Mouse (Mus musculus) layer of hippocampus, postnatal 36 days (tissue): ENCODE data around the gene 1700013F07Rik. TPM values are rescaled to one million over a fixed set of nuclear protein-coding genes. Genes with fewer than 3 reads are reported as not detected.
"Not testable (repeated sequence)": the region's sequence is repeated elsewhere in the genome, so short reads cannot be mapped to it uniquely, and the experiment has no call there.

Experiments used
- DNase-seq, 2 experiments: peaks; one replicate each; pipeline ENCODE4 v3.0.0; 2022
- total RNA-seq, 2 experiments: library from RNA; stranded (reverse); gene quantifications; 2 replicates each; pipeline ENCODE4 v1.2.3; 2021

Gene 1700013F07Rik
- total RNA-seq: 1 to 10 TPM; 2.4 to 2.9 TPM

GRCm38 (mm10) chr3:108533951-108534350 is at the start of gene 1700013F07Rik:
Gene 1700013F07Rik (plus strand): TSS chr3:108534150.
- DNase-seq: no peak

GRCm38 (mm10) chr3:108484749-108485148 is 49.2 kb upstream of the 1700013F07Rik start:
- DNase-seq: no peak

DNA sequence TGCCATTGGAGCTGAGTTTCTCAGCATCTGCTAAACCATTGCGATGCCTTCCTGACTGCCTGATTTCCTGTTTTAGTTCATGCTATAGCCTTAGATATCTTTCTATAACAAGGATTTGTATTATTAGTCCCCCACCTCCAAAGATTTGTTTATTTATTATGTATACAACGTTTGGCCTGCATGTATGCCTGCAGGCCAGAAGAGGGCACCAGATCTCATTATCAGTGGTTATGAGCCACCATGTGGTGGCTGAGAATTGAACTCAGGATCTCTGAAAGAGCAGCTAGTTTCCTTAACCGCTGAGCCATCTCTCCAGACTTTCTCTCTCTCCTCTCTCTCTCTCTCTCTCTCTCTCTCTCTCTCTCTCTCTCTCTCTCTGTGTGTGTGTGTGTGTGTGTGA is 44.0 kb upstream of the 1700013F07Rik start:
- DNase-seq: no peak

GRCm38 (mm10) chr3:108494861-108495474 is 39.0 kb upstream of the 1700013F07Rik start:
- DNase-seq: no peak

- DNase-seq: no peak
These were observed 38.5 kb upstream of the 1700013F07Rik start for GRCm38 (mm10) chr3:108495486-108495885.

- DNase-seq: no peak
These were observed 36.3 kb upstream of the 1700013F07Rik start for GRCm38 (mm10) chr3:108497602-108498001.

DNA sequence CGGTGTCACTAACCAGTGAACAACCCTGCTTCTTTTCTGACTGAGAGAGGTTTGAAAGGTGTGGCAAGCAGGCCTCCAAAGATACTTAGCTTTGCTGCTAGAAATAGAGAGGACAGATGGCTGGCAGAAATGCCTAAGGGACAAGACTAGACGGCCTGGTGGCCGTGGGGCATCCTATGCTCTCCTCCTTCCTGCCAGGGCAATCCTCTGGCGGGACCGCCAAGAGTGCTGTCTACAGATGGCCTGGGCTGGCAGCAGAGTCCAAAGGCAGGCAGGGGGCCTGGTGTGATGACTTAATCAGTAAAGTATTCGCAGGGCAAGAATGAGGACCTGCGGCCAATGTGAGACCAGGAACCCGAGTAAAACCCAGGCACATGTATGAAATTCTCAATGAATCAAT is 34.1 kb upstream of the 1700013F07Rik start:
- no peak for DNase-seq

- not testable (repeated sequence) for DNase-seq
These were observed 32.5 kb upstream of the 1700013F07Rik start for GRCm38 (mm10) chr3:108501411-108501810.

DNA sequence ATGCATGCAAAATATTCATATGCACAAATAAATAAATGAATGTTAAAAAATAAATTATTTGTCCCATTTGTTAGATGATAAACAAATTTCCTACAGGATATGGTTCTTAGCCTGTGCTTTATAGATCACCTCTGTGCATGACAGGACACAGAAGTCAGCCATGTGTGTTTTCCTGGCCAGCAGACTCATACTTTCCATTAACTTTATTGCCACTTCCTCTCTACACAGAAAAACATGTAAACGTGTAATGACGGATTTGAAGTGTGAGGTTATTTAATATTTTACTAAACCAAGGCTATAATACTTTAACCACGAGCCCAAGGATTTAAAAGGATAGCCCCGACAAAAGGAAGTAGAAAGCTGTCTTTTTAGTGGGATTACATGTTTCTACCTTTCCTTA is 30.0 kb upstream of the 1700013F07Rik start:
- DNase-seq: no peak

DNA sequence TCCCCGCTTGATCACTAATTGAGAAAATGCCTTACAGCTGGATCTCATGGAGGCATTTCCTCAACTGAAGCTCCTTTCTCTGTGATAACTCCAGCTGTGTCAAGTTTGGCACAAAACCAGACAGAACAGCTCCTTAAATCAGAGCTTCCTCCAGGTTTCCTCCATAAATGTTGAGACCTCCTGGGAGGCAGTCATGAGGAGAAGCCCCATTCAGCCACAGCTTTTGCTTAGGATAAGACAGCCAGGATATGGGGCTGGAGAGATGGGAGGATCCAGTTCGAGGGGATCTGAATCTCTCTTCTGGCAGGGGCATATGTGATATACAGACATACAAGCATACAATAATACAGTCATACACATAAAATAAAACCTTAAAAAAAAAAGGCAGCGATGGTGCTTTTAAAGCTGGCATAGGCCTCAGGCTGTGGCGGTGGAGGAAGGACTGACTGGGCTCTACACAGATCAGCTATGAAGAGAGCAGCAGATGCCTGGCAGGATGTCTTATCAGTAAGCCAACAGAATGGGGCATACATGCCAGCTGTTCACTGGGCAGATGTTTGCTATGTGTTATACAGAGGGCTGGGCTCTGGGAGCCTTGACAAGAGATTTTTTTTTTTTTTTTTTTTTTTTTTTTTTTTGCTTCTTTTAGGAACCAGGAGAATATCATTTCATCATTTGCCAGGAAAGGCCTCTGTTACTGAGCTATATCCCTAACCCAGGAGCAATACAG is 25.0 kb upstream of the 1700013F07Rik start:
- DNase-seq: no peak

- no peak for DNase-seq
These were observed 23.8 kb upstream of the 1700013F07Rik start for GRCm38 (mm10) chr3:108510156-108510555.

GRCm38 (mm10) chr3:108510716-108511483 is 23.1 kb upstream of the 1700013F07Rik start:
- peak; percentile 39 to 41 for DNase-seq

- no peak for DNase-seq
These were observed 20.5 kb upstream of the 1700013F07Rik start for GRCm38 (mm10) chr3:108513465-108513864.

GRCm38 (mm10) chr3:108518276-108518675 is 15.7 kb upstream of the 1700013F07Rik start:
- DNase-seq: no peak

DNA sequence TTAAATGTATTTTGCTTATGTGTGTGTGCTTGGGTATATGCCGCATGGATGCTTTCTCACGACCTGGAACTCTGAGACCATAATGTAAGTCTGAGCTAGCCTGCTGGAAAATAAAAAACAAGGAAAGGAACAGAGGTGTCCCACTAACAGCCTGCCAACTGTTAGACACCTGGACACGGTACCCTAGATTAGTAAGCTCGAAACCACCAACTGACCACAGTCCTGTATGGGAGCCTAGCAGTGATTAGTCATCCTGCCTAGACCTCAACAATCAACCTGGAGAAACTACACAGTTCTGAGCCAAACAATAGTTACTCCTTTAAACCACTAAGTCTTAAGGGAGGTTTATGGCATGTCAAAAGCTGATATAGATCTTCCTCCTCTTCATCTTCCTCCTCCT is 10.5 kb upstream of the 1700013F07Rik start:
- no peak for DNase-seq

DNA sequence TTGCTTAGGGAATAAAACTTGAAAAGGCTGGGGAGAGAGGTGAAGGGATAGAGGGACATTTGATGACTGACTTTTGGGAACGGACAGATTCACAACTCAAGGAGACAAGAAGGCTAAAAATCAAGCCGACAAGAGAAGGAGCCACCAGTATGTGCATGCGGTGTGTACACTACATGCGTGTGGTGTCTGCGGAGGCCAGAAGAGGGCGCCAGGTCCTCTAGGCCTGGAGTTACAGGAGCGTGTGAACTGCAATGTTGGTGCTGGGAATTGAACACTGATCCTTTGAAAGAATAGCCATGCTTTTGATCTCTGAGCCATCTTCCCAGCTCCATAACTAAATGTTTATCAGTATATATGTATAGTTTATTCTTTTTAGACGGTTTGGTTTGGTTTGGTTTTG is 5.5 kb upstream of the 1700013F07Rik start:
- DNase-seq: no peak

DNA sequence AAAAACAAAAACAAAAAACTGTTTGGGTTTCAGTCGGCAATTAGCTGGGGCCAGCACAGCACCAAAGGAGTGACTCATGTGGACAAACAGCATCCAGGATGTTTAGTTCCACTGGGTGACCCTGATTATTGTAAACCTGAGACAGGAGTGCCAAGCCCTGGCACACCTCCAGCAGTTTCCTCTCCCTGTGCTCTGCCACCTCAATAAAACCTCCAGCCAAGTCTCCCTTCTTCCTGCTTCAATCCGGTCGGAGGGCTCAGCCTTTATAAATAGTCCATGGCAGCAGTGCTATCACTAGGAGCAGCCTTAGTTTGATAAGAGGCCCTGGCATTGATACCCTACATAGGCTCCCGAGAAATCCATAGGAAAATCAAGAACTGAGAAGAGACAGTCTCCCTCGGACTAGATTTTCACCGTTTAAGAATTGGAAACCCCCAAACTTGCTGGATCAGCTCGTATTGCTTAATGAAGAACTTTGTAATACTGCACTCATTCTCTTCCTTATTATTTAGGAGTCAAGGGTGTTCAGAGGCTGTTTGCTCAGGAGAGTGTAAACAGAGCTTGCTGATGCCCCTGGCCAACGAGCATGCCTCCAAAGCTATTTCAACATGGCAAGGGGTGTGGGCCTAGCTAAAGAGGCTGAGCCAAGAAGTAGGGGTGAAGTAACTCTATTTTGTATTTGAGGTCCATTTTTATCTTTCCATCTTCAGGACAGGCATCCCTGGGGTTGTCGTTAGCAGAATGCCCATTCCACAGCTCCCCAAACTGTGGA is 650 bp upstream of the 1700013F07Rik start:
- no peak for DNase-seq

GRCm38 (mm10) chr3:108535896-108536516 is 2.1 kb downstream of the 1700013F07Rik start:
- DNase-seq: no peak

GRCm38 (mm10) chr3:108536517-108537260 is 2.7 kb downstream of the 1700013F07Rik start, which contains the start of gene 5330417C22Rik:
Gene 5330417C22Rik (minus strand): TSS chr3:108536536.
- peak; percentile 83 to 87 for DNase-seq

- DNase-seq: peak; percentile 83
These were observed 3.4 kb downstream of the 1700013F07Rik start for GRCm38 (mm10) chr3:108537303-108537702.

GRCm38 (mm10) chr3:108542299-108542698 is 8.3 kb downstream of the 1700013F07Rik start:
- no peak for DNase-seq
